Mouse (Mus musculus): ENCODE data around the gene Mipep.

Mipep gene

GRCm38 (mm10) chr14:60866399-60866798 lies 82.0 kb downstream of the Mipep start:
- DNase-seq (ENCODE audit: low spot score in 2 of 2): no peak

DNA sequence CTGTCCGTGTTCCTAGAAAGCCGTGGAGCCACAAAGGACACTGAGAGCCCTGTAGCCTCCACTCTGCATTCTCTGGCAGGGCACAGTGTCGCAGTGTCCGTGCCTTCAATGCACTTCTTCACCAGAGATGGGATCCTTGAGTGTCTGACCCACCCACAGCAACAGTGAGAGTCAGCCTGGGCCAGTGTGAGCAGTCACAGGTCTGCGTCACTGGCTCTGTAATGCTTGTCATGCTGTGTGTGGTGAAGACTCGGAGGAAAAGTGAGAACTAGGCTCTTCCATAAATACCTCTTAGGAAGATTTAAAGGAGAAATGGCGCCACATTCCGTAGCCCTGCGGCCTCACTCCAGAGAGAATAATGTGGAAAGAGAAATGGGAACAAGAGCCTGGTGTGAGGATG lies 84.0 kb downstream of the Mipep start:
- DNase-seq (ENCODE audit: low spot score in 2 of 2): no peak

DNA sequence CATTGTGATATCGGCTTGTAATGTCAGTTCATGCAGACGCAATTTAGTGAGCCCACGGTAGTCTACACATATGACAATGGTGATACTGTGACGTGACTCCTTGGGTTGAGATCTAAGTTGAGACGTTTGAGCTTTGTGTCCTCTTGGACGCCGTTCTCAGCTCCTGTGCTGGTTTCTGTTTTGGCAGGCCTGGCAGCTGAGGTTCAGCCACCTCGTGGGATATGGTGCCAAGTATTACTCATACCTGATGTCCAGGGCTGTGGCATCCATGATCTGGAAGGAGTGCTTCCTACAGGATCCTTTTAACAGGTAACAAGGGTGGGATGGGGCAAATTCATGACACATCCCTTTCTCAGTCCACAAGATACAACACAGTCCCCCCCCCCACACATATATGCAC lies 87.5 kb downstream of the Mipep start:
- no peak for DNase-seq (ENCODE audit: low spot score in 2 of 2)

- DNase-seq (ENCODE audit: low spot score in 2 of 2): no peak
These were observed 97.7 kb downstream of the Mipep start for GRCm38 (mm10) chr14:60882106-60882505.

- no peak for DNase-seq (ENCODE audit: low spot score in 2 of 2)
These were observed 98.3 kb downstream of the Mipep start for GRCm38 (mm10) chr14:60882681-60883080.

- DNase-seq (ENCODE audit: low spot score in 2 of 2): no peak
These were observed 101.1 kb downstream of the Mipep start for GRCm38 (mm10) chr14:60885361-60885950.

GRCm38 (mm10) chr14:60893882-60894281 lies 109.5 kb downstream of the Mipep start:
- DNase-seq (ENCODE audit: low spot score in 2 of 2): no peak

DNA sequence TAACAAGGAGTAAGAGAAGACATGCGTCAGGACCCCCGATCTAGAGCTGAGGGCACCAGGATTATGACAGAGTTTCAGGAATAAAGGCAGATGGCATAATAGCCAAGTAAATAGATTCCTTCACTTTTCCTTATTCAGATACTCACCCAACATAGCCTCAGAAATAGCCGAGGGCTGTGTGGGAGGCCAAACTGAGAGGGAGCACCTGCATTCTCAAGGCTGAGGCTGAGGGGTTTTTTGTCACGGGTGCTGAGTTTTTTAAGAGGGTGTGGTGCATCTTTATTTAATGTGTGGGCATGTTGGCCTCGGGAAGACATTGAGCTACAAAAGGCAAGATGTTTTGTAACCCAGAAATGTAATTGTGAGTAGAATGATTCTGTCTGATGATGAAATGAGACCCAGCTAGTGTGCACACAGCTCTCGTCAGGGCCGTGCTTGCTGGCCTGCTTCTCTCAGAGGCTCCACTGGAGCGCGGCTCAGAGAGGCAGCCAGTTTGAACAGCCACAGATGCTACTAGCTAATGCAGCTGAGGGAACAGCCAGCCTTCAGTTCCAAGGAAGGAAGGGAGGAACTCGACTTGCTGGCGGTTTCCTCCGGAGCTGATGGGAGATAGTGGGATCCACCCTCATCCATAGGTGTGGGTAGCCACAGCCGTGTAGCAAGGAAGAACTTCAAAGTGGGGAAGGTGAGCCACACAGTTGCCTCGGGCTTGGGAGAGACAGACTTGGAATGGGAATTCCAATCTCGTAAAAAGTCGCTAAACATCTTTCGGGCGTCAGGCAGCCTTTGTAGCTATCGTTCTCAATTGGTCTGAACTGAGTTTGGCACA lies 111.0 kb downstream of the Mipep start:
- DNase-seq (ENCODE audit: low spot score in 2 of 2): no peak

GRCm38 (mm10) chr14:60898086-60898667 lies 113.8 kb downstream of the Mipep start:
- no peak for DNase-seq (ENCODE audit: low spot score in 2 of 2)

GRCm38 (mm10) chr14:60904501-60904900 lies 120.1 kb downstream of the Mipep start:
- no peak for DNase-seq (ENCODE audit: low spot score in 2 of 2)

GRCm38 (mm10) chr14:60906421-60907374 lies 122.3 kb downstream of the Mipep start:
- DNase-seq (ENCODE audit: low spot score in 2 of 2): no peak

DNA sequence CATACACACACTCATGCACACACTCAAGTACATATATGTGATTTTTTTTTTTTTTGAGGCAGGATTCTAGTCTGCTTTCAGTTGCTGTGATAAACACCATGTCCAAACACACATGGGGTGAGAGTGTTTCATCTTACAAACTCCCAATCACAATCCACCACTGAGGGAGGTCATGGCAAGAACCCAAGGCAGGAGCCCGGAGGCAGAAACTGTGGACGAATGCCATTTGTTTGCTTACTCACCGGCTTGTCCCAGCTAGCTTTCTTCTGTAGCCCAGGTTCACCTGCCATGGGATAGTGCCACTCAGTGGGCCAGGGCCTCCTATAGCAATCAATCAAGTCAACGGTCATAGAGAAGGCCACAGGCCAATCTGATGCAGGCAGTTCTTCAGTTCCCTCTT lies 125.0 kb downstream of the Mipep start:
- DNase-seq (ENCODE audit: low spot score in 2 of 2): no peak

DNA sequence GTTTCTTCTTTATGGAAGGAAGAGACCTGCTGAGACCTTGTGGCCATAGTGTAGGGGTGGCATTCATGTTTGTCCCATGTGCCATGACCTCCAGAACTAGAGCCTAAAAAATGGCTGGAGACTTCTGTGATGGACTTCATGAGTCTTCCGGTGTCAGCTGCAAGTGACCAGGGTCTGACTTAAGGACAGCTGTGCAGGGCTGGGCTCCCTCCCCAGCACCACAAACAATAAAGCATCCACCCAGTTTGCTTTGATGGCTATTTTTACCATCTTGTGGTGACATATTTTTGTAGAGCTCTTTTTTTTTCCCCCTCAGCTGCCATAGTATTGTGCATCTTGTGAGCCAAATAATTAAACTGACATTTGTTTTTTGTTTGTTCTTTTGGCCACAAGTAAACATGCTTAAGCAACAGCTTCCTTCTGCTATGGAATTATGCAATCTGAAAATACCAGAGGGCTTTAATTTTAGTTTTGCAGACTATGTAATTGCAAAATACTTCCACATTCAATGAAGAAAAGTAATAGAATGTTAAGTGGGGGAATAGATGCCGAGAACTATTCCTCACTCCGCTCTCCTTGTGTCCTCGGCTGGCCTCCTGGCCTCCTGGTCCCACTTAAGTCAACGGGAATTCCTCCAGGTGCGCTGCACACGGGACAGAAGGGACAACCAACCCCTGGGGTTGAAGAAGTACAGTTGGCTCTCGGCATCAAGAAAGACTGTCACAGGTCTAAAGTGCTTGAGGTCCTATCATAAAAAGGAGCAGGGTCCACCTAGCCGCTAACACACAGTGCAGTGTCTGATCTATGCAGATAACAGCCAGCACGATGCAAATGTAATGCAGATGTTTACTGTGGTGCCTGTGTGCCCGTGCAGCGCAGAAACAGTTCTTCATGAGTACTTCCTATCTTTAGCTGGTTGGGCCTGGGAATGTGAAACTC lies 126.4 kb downstream of the Mipep start:
- no peak for DNase-seq (ENCODE audit: low spot score in 2 of 2)

DNA sequence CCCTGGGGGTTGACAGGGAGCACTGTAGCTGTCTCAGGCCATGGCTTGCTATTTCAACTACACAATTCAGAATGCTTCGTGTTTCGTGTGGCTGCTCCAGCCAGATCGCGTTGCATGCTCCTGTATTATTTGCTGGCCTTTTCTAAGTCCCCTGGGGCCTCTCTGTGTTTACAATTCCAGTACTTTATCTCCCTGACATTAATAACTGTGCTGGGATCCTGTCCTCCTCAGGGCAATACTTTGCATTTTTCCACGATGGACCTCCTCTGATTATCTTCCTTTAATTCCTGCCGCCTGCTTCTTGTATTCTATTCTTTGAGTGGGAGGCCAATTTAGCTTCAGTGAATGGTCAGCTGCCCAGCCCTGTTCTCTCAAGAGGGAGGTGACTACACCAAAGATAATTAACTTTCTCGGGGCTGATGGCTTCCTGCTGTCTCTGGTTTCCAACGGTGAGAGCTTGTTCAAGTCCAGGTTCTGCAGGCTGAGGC lies 128.7 kb downstream of the Mipep start:
- DNase-seq (ENCODE audit: low spot score in 2 of 2): no peak

DNA sequence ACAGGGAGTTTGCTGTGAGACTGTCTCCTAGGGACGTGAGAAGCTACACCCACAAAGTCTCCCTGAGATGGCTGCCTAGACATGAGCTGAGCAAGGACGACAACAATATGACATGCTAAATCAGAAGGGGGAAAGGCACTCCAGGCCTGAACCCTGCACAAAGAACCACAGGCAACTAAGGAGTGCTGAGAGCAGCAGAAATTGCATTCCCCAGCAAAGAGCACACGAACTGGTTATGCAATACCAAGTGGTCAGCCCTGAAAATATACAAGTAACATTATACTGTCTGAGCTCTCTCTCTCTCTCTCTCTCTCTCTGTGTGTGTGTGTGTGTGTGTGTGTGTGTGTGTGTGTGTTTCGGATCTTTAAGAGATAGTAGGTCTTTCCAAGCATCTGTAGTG lies 132.3 kb downstream of the Mipep start:
- no peak for DNase-seq (ENCODE audit: low spot score in 2 of 2)

DNA sequence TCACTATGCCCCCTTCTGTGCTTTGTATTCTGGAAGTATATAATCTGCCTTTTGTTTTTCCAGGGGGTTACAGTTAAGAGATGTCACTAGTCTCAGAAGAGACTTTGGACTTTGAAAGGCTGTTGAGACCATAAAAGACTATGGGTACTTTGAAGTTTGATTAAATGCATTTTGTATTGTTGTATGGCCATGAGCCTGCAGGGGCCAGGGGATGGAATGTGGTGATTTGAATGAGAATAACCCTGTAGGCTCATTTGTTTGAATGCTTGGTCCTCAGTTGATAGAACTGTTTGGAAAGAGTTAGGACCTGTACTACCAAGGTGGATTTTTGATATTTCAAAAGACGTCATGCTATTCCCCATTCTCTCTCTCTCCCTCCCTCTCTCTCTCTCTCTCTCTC lies 141.6 kb downstream of the Mipep start:
- no peak for DNase-seq (ENCODE audit: low spot score in 2 of 2)

GRCm38 (mm10) chr14:60935705-60936104 lies 151.3 kb downstream of the Mipep start:
- DNase-seq (ENCODE audit: low spot score in 2 of 2): no peak

DNA sequence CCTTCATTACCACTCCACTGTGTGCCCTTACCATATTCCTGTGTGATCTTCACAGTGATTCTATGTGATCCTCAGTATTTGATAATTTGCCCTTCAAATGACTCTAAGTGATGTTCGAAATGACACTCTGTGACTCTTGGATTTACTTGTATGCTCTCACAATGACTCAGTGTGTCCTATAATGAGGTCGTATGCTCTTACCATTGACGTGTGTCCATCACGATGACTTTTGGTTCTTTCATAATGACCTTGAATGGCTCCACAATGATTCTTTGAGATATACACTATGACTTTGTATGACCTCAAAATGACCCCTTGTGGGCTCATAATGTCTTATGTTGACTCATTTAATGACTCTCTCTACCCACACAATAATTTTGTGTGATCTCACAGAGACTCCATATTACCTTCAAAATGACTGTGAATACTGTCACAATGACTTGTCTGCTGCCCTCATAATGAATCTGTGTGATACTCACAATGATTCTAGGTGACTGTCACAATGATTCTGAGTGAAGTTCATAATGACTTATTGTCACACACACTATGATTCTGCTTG lies 153.2 kb downstream of the Mipep start:
- no peak for DNase-seq (ENCODE audit: low spot score in 2 of 2)
